Mouse (Mus musculus) neutrophil, adult 5-6 weeks (primary cell): ENCODE results near the gene Edem1. TPM values are rescaled to one million over a fixed set of nuclear protein-coding genes. Genes with fewer than 3 reads are reported as not detected.

ENCODE experiments used
- ATAC-seq: fragments of 151-379, 151-347 bp; 2 replicates; pipeline ENCODE4 v1.8.0; 2017; ENCODE audit warnings: mild to moderate bottlenecking, moderate TSS enrichment; ENCODE audit not compliant: insufficient number of reproducible peaks, poor library complexity, low FRiP score, severe bottlenecking; ENCODE audit errors: extremely low read depth
- total RNA-seq: library from RNA; stranded (forward); fragments of 200-1000 nt; gene quantifications from 2 replicates; pipeline ENCODE4 v1.2.3, GENCODE M21; 2017

Gene Edem1
- total RNA-seq: 83.6 and 88.1 TPM in 2 replicates

DNA sequence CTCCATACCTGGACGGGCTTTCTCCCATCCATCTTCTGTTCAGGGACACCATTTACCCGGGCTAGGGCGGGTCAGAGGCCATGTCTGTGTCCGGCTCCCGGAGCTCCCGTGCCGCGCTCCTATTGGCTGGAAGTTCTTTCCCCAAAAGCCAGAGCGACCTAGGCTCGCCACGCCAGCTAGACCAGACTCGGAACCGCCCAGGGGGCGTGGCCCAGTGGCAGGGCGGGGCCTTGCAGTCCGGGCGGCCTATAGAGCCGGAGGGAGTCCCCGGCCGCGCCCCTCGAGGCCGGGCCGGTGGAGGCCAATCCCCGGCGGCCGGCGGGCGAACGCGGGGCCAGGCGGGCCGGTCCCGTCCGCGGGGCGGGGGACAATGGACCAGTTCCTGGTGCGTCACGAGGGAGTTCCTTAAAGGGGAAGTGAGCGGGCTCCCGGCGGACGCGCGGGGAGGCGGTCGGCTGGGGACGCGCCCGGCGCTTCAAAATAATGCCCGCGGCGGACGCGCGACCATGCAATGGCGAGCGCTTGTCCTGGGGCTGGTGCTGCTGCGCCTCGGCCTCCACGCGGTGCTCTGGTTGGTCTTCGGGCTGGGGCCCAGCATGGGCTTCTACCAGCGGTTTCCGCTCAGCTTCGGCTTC is at the start of gene Edem1:
Gene Edem1 (plus strand): TSS at position 408 of the 635 bp plus-strand sequence.
- ATAC-seq: peak; percentile 79

DNA sequence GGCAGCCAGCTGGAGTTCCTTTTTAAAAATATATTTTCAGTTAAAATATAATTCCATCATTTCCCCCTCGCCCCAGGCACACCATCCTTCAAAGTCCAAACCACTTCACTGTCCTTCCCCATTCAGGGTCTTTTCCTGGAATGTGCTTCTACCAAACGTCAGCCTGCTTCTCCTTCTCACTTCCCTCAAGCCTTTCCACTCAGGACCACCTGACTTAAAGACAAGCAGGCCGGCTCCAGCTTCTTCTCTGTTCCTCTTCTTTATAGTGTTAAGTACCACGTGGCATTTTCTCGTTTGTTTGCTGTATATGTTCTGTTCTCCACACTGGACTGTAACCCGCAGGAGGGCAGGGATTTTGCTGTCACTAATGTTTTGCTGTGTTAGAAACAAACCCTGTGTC is 46.6 kb upstream of the Edem1 start:
- no peak for ATAC-seq

DNA sequence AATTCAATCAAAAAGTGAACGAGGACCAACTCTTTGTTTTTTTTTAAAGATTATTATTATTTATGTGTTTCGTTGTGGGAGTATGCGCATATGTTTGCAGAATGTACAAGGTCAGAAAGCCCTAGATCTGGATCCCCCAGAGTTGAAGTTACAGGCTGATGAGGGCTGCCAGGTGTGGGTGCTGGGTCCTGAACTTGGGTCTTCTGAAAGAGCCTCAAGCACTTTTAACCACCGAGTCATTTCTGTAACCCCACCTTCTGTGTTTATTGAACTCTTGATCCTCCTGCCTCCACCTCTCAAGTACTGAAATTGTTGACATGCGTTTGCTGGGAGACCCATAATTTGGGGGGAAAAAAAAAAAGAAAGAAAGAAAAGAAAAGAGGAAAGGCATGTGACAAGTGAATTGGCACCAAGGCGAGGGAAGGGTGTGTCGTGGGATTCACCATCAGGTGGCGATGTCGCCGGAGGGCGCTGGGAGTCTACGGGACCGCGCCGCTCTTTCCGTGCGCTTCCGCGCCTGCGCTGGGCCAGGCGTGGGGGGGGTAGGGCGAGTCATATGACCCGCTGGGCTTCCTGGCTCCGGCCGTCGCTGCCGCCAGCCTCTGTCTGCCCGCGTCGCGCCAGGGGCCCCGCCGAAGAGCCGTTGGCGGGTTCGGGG is 45.8 kb upstream of the Edem1 start, which contains the start of gene Arl8b:
Gene Arl8b (plus strand): TSS at position 574 of the 658 bp plus-strand sequence.
- peak; percentile 84 for ATAC-seq

DNA sequence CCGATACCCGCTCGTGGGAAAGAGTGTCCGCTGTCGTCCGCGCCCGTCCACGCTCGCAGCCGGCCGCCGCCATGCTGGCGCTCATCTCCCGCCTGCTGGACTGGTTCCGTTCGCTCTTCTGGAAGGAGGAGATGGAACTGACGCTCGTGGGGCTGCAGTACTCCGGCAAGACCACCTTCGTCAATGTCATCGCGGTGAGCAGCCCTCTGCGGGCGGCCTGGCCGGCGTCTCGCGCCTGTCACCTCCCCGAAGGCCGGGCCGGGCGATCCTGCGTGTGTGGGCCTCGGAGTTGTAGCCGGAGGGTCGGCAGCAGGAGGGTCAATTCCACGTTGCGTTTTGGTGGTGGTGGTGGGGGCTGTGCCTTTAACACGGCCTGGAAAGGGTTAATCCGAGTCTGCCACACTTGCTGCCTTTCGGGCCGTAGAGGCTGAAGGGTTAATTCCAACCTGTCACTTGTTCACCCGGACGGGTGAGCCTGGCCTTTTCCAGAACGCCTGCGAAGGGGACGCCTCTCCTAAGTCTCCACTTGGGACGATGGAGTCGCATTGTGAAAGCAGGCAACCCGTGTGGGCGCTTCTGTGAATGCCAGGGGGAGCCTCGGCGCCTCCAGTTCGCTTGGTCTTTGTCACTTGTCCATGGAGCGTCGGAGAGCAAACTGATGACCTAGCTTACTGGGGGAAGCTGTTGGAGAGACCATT is 45.1 kb upstream of the Edem1 start:
- peak; percentile 4; the same call in 1 of the 2 replicates for ATAC-seq

DNA sequence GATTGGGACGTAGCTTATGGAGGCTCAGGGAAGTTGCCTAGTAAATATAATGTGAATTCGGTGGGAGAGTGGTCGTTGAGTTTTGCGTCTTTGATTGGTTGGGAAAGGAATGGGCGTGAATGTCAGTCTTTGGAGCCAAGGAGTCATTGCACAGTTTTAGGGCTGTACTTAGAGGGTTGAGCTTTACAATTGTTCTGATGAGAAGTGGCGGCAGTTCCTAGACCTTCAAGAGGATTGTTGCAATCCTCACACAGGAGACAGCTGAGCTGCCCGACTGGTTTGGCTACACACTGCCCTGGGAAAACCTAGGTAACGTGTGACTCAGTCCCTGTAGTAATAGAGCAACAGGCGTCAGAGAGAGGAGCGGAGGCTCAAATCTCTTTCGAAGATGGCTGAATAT is 44.4 kb upstream of the Edem1 start:
- ATAC-seq: no peak

DNA sequence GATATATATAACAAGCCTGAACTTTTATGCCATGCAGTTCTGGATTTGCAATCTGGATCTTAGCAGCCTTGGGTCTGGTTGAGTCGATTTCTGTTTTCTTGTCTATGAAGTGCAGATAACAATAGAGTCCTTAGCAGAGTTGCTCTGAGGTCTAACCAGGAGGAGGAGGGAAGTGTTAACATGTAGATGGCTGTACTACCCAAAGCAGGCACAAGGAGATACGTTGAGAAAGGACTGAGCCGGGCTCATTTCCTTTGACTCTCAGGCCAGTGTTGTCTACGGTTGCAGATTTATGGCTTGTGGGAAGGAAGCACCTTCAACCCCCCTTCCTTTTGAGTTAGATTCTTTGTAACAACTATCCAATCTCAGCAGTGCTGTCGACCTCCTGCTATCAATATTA is 43.6 kb upstream of the Edem1 start:
- peak; percentile 51; the same call in 1 of the 2 replicates for ATAC-seq

DNA sequence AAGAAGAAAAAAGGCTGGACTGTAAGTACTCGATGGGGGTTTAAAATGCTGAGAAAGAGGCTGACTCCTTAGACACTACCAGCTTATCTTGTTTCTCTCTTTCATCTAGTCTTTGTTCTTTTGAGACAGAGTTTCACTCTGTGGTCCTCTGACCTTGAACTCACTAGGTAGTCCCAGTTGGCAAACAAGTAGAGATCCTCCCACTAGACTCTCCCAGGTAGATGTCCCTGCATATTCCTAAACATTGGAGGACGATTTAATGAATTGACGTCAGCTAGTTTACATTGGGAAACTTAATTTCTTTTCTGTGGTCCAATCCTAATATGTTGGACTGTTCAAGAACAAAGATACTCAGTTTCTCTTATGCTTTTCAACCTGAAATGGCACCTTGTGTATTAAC is 42.9 kb upstream of the Edem1 start:
- no peak for ATAC-seq

DNA sequence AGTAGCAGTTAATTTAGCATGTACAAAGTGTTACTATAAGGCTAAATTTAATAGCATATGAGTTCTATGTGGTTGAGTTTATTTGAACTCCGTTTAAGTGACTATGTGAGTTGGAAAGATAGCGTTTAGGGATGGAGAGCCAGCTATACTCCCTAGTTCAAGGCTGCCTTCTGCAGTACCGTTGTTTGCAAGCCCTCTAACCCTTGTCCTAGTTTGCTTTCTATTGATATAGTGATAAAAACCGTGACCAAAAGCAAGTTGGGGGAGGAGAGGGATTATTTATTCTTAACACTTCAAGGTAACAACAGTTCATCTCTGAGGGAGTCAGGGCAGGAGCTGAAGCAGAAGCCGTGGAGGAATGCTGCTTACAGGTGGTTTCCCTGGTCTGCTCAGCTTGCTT is 36.9 kb upstream of the Edem1 start:
- ATAC-seq: no peak

DNA sequence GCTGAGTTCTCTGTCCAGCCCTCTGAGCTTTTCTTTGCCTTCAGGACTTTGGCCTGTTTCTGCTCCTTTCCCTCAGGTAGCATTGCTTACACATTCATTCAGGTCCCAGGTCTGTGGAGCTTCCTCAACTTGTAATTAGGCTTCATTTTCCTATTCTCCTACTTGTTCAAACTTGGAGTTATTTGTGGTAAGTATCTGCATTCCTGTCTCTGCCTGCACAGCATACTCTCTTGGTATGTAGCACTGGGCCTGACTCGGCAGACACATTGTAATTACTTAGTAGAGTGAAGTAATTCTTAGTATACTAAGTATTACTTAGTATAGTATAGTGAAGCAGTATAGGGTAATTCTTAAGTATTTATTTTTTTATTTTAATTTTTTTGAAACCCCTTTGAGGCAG is 32.5 kb upstream of the Edem1 start:
- ATAC-seq: no peak

DNA sequence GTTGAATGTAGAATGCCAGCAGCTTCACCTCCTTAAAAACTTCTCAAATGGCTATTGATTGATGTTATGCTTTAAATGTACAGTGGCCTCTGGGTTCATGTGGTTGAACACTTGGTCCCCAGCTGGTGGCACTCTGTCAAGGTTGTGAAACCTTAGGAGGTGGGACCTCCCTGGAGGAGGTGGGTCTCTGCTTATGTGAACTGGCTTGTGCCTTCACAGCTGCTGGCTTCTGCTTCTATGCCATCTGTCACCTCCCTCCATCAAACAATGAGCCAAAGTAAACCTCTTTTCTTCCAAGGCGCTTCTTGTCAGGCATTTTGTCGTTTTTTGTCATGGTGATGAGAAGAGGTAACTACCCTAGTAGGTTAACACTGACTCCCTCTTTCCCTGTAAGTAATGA is 31.7 kb upstream of the Edem1 start:
- ATAC-seq: no peak

DNA sequence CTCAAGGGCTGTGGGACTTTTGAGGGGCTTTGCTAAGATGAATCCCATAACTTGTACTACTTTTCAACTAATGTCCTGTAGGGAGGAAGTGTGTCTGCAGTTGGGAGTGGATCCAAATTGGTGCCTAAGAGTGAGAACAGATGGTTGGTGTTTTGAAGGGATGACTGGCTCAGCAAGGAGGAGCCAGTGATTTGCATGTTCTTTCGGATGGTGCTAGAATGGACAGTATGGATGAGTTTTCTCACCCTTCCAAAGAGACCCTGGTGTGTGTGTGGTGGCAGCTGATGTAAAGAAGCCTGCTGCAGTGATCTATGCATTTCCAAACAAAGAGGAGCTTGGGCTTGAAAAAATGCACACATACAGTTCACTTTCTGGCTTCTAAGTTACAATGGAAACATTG is 23.2 kb upstream of the Edem1 start:
- no peak for ATAC-seq

DNA sequence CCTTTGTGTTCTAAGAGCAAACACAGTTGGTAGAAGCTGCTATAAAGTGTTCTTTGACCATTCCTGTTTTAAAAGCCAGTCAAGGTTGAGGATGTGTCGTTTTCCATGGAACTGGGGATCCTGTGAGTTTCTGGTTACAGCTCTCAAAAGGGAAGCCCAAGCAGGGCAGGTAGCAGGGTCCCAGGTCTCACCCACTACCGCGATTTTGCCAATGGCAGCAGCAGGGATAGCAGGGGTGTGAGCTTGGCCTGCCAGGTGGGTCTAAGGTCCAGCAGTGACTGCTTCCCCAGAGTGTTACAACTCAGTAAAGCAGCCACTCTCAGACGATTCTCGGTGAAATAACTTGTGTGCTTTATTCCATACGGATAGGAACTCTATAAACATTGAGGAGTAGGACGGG is 22.6 kb upstream of the Edem1 start:
- no peak for ATAC-seq

DNA sequence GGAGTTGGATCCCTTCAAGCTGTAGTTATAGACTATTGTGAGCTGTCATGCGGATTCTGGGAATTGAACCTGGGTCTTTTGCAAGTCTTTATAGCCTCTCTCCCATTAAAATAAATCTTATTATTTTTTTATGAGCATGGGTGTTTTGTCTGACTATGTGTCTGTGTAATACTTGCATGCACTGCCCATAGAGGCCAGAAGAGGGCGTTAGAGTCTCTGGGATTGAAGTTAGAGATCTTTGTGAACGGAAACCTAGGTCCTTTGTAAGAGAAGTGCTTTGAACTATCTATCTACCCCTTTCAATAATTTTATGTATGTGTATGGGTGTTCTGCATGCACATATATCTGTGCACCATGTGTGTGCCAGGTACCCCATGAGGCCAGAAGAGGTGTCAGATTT is 21.0 kb upstream of the Edem1 start:
- peak; percentile 26; the same call in 1 of the 2 replicates for ATAC-seq

DNA sequence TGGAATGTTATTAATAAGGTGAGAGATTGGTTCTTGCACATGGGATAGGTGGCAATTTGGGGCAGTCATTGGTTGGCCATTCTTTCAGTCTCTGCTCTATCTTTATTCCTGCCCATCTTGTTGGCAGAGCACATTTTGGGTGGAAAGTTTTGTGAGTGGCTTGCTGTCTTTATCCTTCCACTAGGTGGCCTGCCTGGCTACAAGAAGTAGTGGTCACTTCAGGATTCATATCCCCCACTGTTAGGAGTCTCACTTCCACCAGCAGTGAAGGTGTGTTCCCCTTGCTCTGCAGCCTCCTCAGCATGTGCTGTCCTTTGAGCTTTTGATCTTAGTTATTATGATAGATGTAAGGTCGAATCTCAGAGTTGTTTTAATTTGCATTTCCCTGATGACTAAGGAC is 19.7 kb upstream of the Edem1 start:
- ATAC-seq: no peak

DNA sequence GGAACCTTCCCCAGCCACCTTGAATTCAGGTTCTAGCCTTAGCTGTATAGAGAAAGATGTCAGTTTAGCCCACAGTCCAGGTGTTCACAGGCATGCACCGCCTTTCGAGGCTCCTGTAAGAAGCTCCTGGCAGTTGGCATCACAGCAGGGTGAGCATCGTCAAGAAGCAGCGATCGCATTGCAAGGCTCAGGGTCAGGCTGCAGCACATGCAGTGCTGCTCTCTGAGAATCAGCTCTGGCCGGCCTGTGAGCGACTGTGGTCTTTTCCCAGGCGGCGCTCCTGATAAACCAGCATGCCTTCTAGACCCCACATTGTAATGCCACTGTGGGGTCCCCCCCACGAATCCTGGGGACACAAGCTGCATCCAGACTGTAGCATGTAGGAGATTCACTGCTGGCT is 18.2 kb upstream of the Edem1 start:
- ATAC-seq: no peak

DNA sequence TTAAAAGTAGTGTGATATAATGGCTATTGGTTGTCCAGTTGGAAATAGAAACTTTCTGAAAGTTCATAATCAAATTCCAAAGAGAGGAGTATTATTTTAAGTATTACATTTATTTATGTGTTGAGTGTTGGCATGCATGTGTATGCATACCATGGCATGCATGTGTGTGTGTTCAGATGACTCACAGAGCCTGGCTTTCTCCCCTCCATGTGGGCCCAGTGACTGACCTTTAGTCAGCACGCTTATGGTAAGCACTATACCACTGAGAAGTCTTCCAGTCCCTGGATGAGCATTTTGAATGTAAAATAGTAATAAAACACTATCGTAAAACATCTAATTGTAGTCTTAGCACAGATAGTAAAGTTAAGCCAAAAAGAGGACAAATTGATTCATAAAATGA is 16.3 kb upstream of the Edem1 start:
- no peak for ATAC-seq

DNA sequence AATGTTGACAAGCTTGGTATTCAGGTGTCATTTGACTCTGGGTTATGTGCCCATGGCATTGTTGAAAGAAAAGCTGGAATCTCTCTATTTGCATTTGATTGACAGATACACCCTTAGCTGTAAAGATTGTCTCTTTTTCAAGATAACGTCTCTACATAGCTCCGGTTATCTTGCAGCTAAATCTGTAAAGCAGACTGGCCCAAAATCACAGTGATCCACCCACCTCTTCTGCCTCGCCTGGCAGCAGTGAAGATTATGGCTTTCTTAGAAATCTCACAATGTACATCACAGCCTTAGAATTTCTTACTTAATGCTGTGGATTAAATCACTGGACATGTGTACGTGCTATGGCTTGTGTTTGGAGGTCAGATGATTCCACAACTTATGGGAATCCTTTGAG is 10.9 kb upstream of the Edem1 start:
- ATAC-seq: no peak

DNA sequence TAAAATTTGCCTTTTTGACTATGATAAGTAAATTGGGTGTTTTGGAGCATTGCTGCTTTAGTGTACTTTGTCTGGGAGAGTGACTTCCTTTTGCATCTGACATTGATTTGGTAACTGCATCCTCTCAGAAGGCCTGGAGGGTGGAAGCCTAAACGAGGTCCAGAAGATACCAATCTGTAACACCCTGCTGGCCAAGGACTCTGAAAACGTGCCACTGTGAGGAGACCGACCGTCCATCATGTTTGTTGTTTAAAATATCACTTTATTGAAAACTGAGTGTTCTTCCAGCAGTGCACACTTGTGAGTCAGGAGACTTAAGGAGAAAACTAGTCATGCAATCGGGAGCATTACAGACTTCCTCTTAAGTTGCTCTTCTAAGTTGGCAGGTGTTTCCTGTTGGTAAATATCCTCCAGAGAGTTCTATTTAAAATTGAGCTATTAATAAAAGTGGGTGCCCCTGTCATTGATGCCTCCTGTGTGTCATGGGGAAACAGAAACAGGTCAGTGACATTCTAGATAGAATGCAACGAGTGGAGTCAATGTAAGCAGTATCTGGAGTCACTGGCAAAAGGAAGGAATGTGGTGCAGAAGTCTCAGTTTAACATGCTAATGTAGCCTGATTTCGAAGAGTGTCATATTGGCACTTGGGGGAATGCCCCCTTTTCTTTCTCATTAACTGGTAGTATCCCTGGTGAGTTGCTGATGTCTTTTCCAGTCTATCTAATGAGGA is 3.5 kb upstream of the Edem1 start:
- peak; percentile 14; the same call in 1 of the 2 replicates for ATAC-seq

DNA sequence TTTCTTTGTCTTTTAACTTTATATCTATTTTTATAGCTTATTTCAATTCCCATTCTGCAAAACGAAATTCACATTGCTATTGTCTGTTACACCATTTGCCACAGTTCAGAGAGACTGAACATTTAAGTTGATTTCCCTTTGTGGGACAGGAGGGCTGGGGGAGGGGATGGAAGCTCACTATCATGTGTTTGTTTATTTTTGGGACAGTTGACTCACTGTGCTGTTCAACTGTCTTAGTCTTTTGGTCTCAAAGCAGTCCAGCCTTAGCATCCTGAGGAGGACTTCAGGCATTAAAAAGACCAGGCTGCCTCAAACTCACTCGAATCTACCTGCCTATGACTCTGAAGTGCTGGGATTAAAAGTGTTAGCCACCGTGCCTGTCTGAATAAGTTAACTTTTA is 2.4 kb upstream of the Edem1 start:
- no peak for ATAC-seq
